Mouse (Mus musculus) bone marrow, adult 2 months (tissue): ENCODE measurements around the gene Odf2l.

ENCODE experiments used
- CTCF ChIP-seq: fragments of 200-500 bp; IDR thresholded peaks from 2 replicates; pipeline ENCODE4 v1.5.1; 2011; ENCODE audit warnings: low read length, control low read depth; ENCODE audit not compliant: control insufficient read depth, insufficient read depth
- POLR2A ChIP-seq: fragments of 200-500 bp; IDR thresholded peaks from 2 replicates; pipeline ENCODE4 v1.6.1; 2011; ENCODE audit warnings: low read depth, mild to moderate bottlenecking, control low read depth, low read length, borderline replicate concordance; ENCODE audit not compliant: control insufficient read depth

GRCm38 (mm10) chr3:145086180-145086579 lies 32.2 kb upstream of the Odf2l start:
- TF ChIP-seq CTCF (no peak), POLR2A (no peak)
